Mouse (Mus musculus): Measurements from ENCODE around the gene Osbpl9. TPM values are rescaled to one million over a fixed set of nuclear protein-coding genes. Genes with fewer than 3 reads are reported as not detected.
A peak's percentile ranks its signal among the peaks of the same experiment; 100 is the strongest.

Gene Osbpl9
- polyA plus RNA-seq, 1 experiment from 2014 or later = 52.0 TPM

DNA sequence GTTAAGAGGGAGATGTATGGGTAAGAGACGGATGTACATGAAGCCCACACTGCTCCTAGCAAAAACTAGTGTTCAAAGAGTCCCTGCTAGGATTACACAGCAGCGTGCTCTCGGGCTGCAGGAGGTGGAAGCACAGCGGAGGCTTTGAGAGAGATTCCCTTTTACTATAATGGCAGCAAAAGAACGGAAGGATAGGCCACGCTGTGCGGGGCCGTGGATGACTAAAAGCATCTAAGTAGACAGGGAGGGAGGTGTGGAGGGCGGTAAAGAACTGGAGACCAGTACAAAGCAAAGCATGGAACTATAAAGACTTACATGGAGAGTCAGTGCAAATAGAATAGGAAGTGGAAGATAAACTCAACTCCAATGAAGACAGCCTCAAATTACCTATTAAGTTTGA is 74.1 kb downstream of the Osbpl9 start:
- Histone ChIP-seq H3K9ac (ENCODE audit: low read length) (peak overlapping the region; percentile 22; the same call in 1 of the 2 replicates), H3K27me3 (ENCODE audit: control insufficient read depth, insufficient read depth, low read length) (no peaks in the 10 kb centered on the region), H3K27ac (replicated peaks in 1 of 2; ENCODE audit: control insufficient read depth in 1 of 2, insufficient read depth in 1 of 2, low read depth in 2 of 2, low read length in 2 of 2) (no peak overlapping the region), H3K4me1 (ENCODE audit: control insufficient read depth in 2 of 2, insufficient read depth in 2 of 2, low read length in 2 of 2) (peaks cover 6 to 40% of the 10 kb centered on the region in 2 experiments), H3K36me3 (ENCODE audit: control insufficient read depth, insufficient read depth, low read length) (peaks cover 10% of the 10 kb centered on the region; the same call in 1 of the 2 replicates), H3K9me3 (ENCODE audit: control insufficient read depth, low read length) (no peaks in the 10 kb centered on the region), H3K4me2 (ENCODE audit: low read length) (no peak overlapping the region), H3K4me3 (ENCODE audit: control insufficient read depth in 1 of 2, insufficient read depth in 1 of 2, low read depth in 1 of 2, low read length in 2 of 2) (no peak overlapping the region)
- WGBS = 88% methylated on average over 9 of the region's 9 CpGs
- no peak for ATAC-seq (ENCODE audit: insufficient number of reproducible peaks, insufficient read depth, low FRiP score, low read depth)

DNA sequence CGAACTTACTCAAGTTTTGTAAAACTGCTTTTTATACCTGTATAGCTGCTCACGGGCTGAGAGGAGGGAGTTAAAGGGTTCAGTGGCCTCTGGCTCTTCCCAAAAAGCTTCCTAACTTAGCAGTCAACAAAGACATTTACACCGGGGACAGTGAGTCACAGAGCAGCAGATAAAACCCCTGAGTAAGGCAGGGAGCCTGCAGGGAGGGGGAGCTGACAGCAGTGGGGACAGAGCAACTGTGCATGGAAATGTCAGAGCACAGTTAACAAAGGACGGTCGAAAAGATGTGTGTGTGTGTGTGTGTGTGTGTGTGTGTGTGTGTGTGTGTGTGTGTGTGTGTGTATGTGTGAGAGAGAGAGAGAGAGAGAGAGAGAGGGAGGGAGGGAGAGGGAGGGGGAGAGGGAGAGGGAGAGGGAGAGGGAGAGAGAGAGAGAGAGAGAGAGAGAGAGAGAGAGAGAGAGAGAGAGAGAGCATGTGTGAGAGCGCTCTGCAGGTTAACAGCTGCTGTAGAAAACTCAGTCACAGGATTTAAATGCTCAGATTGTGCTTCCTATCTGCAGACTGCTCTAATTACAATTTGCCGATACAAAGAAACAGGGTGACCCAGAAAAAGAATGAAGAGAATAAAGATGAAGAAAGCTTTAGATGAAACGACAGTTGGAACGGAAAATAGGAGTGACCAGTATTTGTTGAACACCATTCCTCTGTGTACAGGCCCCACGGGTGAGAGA is 75.1 kb downstream of the Osbpl9 start:
- peaks cover 2% of the 10 kb centered on the region; the same call in 1 of the 2 replicates for H3K36me3 ChIP-seq (ENCODE audit: control insufficient read depth, insufficient read depth, low read length)
- 34% methylated on average over 10 of the region's 10 CpGs for WGBS
- peak overlapping the region; percentile 44 for H3K4me2 ChIP-seq (ENCODE audit: low read length)
- H3K27ac ChIP-seq (replicated peaks in 1 of 2; ENCODE audit: control insufficient read depth in 1 of 2, insufficient read depth in 1 of 2, low read depth in 2 of 2, low read length in 2 of 2) = peak overlapping the region; percentile 38 to 43; a peak in 3 of 4 replicates
- H3K9ac ChIP-seq (ENCODE audit: low read length) = peak overlapping the region; percentile 34; the same call in 1 of the 2 replicates
- H3K9me3 ChIP-seq (ENCODE audit: control insufficient read depth, low read length) = no peaks in the 10 kb centered on the region
- H3K27me3 ChIP-seq (ENCODE audit: control insufficient read depth, insufficient read depth, low read length) = no peaks in the 10 kb centered on the region
- peaks cover 6 to 44% of the 10 kb centered on the region in 2 experiments for H3K4me1 ChIP-seq (ENCODE audit: control insufficient read depth in 2 of 2, insufficient read depth in 2 of 2, low read length in 2 of 2)
- no peak overlapping the region for H3K4me3 ChIP-seq (ENCODE audit: control insufficient read depth in 1 of 2, insufficient read depth in 1 of 2, low read depth in 1 of 2, low read length in 2 of 2)
- ATAC-seq (ENCODE audit: insufficient number of reproducible peaks, insufficient read depth, low FRiP score, low read depth) = peak; percentile 72

- 83% methylated on average over 2 of the region's 2 CpGs for WGBS
- Histone ChIP-seq H3K27ac (replicated peaks in 1 of 2; ENCODE audit: control insufficient read depth in 1 of 2, insufficient read depth in 1 of 2, low read depth in 2 of 2, low read length in 2 of 2) (peak overlapping the region in 1 of 2 experiments; percentile 31; a peak in 1 of 4 replicates), H3K9me3 (ENCODE audit: control insufficient read depth, low read length) (no peaks in the 10 kb centered on the region), H3K27me3 (ENCODE audit: control insufficient read depth, insufficient read depth, low read length) (no peaks in the 10 kb centered on the region), H3K4me3 (ENCODE audit: control insufficient read depth in 1 of 2, insufficient read depth in 1 of 2, low read depth in 1 of 2, low read length in 2 of 2) (no peak overlapping the region), H3K9ac (ENCODE audit: low read length) (no peak overlapping the region), H3K4me1 (ENCODE audit: control insufficient read depth in 2 of 2, insufficient read depth in 2 of 2, low read length in 2 of 2) (peaks cover 6 to 44% of the 10 kb centered on the region in 2 experiments), H3K4me2 (ENCODE audit: low read length) (no peak overlapping the region), H3K36me3 (ENCODE audit: control insufficient read depth, insufficient read depth, low read length) (no peaks in the 10 kb centered on the region)
- ATAC-seq (ENCODE audit: insufficient number of reproducible peaks, insufficient read depth, low FRiP score, low read depth) = no peak
Observed at GRCm38 (mm10) chr4:109125746-109126425, 76.2 kb downstream of the Osbpl9 start.

- H3K9ac ChIP-seq (ENCODE audit: low read length) = no peak overlapping the region
- WGBS = 52% methylated on average over 4 of the region's 4 CpGs
Observed at GRCm38 (mm10) chr4:109122830-109123555, 79.1 kb downstream of the Osbpl9 start.

GRCm38 (mm10) chr4:109120735-109121134 is 81.3 kb downstream of the Osbpl9 start:
- ATAC-seq (ENCODE audit: insufficient number of reproducible peaks, insufficient read depth, low FRiP score, low read depth) = no peak
- no peaks in the 10 kb centered on the region for H3K36me3 ChIP-seq (ENCODE audit: control insufficient read depth, insufficient read depth, low read length)
- H3K4me2 ChIP-seq (ENCODE audit: low read length) = no peak overlapping the region
- H3K4me3 ChIP-seq (ENCODE audit: control insufficient read depth in 1 of 2, insufficient read depth in 1 of 2, low read depth in 1 of 2, low read length in 2 of 2) = no peak overlapping the region
- H3K27ac ChIP-seq (replicated peaks in 1 of 2; ENCODE audit: control insufficient read depth in 1 of 2, insufficient read depth in 1 of 2, low read depth in 2 of 2, low read length in 2 of 2) = no peak overlapping the region
- H3K4me1 ChIP-seq (ENCODE audit: control insufficient read depth in 2 of 2, insufficient read depth in 2 of 2, low read length in 2 of 2) = peaks cover 6 to 44% of the 10 kb centered on the region in 2 experiments; a peak in 3 of 4 replicates
- no peaks in the 10 kb centered on the region for H3K9me3 ChIP-seq (ENCODE audit: control insufficient read depth, low read length)
- no peaks in the 10 kb centered on the region for H3K27me3 ChIP-seq (ENCODE audit: control insufficient read depth, insufficient read depth, low read length)
- no peak overlapping the region for H3K9ac ChIP-seq (ENCODE audit: low read length)
- WGBS = 70% methylated on average over 6 of the region's 6 CpGs

More at GRCm38 (mm10) chr4:109122830-109123555, 79.1 kb downstream of the Osbpl9 start:
- ATAC-seq (ENCODE audit: insufficient number of reproducible peaks, insufficient read depth, low FRiP score, low read depth) = no peak
- Histone ChIP-seq H3K4me3 (ENCODE audit: control insufficient read depth in 1 of 2, insufficient read depth in 1 of 2, low read depth in 1 of 2, low read length in 2 of 2) (no peak overlapping the region), H3K4me1 (ENCODE audit: control insufficient read depth in 2 of 2, insufficient read depth in 2 of 2, low read length in 2 of 2) (peaks cover 6 to 49% of the 10 kb centered on the region in 2 experiments), H3K9me3 (ENCODE audit: control insufficient read depth, low read length) (no peaks in the 10 kb centered on the region), H3K27me3 (ENCODE audit: control insufficient read depth, insufficient read depth, low read length) (no peaks in the 10 kb centered on the region), H3K36me3 (ENCODE audit: control insufficient read depth, insufficient read depth, low read length) (no peaks in the 10 kb centered on the region), H3K4me2 (ENCODE audit: low read length) (no peak overlapping the region), H3K27ac (replicated peaks in 1 of 2; ENCODE audit: control insufficient read depth in 1 of 2, insufficient read depth in 1 of 2, low read depth in 2 of 2, low read length in 2 of 2) (no peak overlapping the region)

DNA sequence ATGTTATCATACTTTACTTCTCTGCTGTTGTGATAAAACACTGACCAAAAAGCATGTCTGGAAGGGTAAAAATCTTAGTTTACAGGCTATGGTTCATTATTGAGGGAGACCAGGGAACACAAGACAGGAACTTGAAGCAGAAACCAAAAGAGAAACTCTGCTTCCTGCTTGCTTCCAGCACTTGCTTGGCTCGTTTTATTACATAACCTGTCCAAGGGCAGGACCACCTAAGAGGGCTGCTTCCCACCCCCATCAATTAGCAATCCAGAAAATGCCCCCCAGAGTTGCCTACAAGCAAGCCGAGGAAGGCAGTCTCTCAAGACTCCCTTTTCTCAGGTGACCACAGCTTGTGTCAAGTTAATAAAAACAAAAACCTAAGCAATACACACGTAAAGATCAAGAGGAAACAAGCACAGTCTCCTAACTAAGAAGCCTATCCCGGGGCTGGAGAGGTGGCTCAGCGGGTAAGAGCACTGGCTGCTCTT is 82.4 kb downstream of the Osbpl9 start:
- no peaks in the 10 kb centered on the region for H3K9me3 ChIP-seq (ENCODE audit: control insufficient read depth, low read length)
- 78% methylated on average over 5 of the region's 5 CpGs for WGBS

DNA sequence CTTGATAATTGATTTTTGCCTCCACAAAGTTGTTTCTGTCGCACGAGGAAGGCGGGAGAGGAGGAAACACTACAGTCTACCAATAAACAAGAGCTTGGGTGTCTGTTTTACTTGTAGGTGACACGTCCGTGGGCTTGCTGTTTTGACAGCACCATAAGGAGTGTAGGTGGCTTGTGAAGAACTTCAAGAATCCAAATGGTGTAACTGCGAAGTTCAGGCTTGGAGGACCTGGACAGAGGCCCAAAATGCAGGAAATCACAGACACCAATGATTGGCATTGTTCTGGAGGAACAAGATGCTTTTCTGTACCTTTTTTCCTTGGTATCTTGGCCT is 83.8 kb downstream of the Osbpl9 start:
- Histone ChIP-seq H3K4me3 (ENCODE audit: control insufficient read depth in 1 of 2, insufficient read depth in 1 of 2, low read depth in 1 of 2, low read length in 2 of 2) (peak overlapping the region; percentile 55 to 56), H3K9ac (ENCODE audit: low read length) (peak overlapping the region; percentile 78), H3K4me2 (ENCODE audit: low read length) (peak overlapping the region; percentile 86), H3K36me3 (ENCODE audit: control insufficient read depth, insufficient read depth, low read length) (no peaks in the 10 kb centered on the region), H3K27ac (replicated peaks in 1 of 2; ENCODE audit: control insufficient read depth in 1 of 2, insufficient read depth in 1 of 2, low read depth in 2 of 2, low read length in 2 of 2) (peak overlapping the region; percentile 80 to 86), H3K4me1 (ENCODE audit: control insufficient read depth in 2 of 2, insufficient read depth in 2 of 2, low read length in 2 of 2) (peaks cover 9 to 41% of the 10 kb centered on the region in 2 experiments), H3K9me3 (ENCODE audit: control insufficient read depth, low read length) (no peaks in the 10 kb centered on the region), H3K27me3 (ENCODE audit: control insufficient read depth, insufficient read depth, low read length) (no peaks in the 10 kb centered on the region)
- no peak for ATAC-seq (ENCODE audit: insufficient number of reproducible peaks, insufficient read depth, low FRiP score, low read depth)
- 2% methylated on average over 6 of the region's 6 CpGs for WGBS

More for the DNA sequence above, 82.4 kb downstream of the Osbpl9 start:
- Histone ChIP-seq H3K4me1 (ENCODE audit: control insufficient read depth in 2 of 2, insufficient read depth in 2 of 2, low read length in 2 of 2) (peaks cover 8 to 45% of the 10 kb centered on the region in 2 experiments; a peak in 3 of 4 replicates), H3K4me3 (ENCODE audit: control insufficient read depth in 1 of 2, insufficient read depth in 1 of 2, low read depth in 1 of 2, low read length in 2 of 2) (no peak overlapping the region), H3K36me3 (ENCODE audit: control insufficient read depth, insufficient read depth, low read length) (no peaks in the 10 kb centered on the region), H3K27me3 (ENCODE audit: control insufficient read depth, insufficient read depth, low read length) (no peaks in the 10 kb centered on the region), H3K9ac (ENCODE audit: low read length) (no peak overlapping the region), H3K4me2 (ENCODE audit: low read length) (no peak overlapping the region), H3K27ac (replicated peaks in 1 of 2; ENCODE audit: control insufficient read depth in 1 of 2, insufficient read depth in 1 of 2, low read depth in 2 of 2, low read length in 2 of 2) (no peak overlapping the region)
- no peak for ATAC-seq (ENCODE audit: insufficient number of reproducible peaks, insufficient read depth, low FRiP score, low read depth)
